In genomic region chr16:77103637-77104264, GRCm38 (mm10) we compare ENCODE assay signal across 22 mouse cellular contexts.
DNase-seq lines count a peak whose midpoint lies in the region; ATAC-seq and TF ChIP-seq lines count a peak whose summit lies in the region.
"Had no signal": no experiment of that assay in that cellular context is flagged by ENCODE, and none has a peak within 500 bp of the region (broad histone marks: within the 10 kb centered on the region; RNA-seq: fewer than 3 reads in every experiment).

No protein-coding gene starts in this region.

- TF ChIP-seq EP300 in stomach, postnatal 0 days (optimal IDR thresholded peaks at IDR 0.05) = no peak

- no peak overlapping the region for H3K4me3 ChIP-seq in intestine, embryonic 15.5 days (replicated peaks)
- no peak overlapping the region for H3K4me3 ChIP-seq in intestine, embryonic 16.5 days (ENCODE audit: low read length)
- no peak overlapping the region for H3K4me3 ChIP-seq in stomach, postnatal 0 days (ENCODE audit: low read depth, low read length)
- H3K4me3 ChIP-seq in forebrain, embryonic 15.5 days = no peak overlapping the region
- H3K4me3 ChIP-seq: embryonic facial prominence, embryonic 13.5 days; embryonic facial prominence, embryonic 15.5 days; erythroblast, embryonic 14.5 days; forebrain, embryonic 10.5 days; forebrain, embryonic 12.5 days had no signal

- H3K9me3 ChIP-seq in intestine, embryonic 15.5 days = no peaks in the 10 kb centered on the region
- H3K9me3 ChIP-seq in intestine, embryonic 16.5 days (ENCODE audit: control insufficient read depth, low read length) = no peaks in the 10 kb centered on the region
- H3K9me3 ChIP-seq in stomach, postnatal 0 days (ENCODE audit: control insufficient read depth, low read length) = no peaks in the 10 kb centered on the region
- no peaks in the 10 kb centered on the region for H3K9me3 ChIP-seq in forebrain, embryonic 15.5 days
- H3K9me3 ChIP-seq: embryonic facial prominence, embryonic 13.5 days; embryonic facial prominence, embryonic 15.5 days; forebrain, embryonic 10.5 days; forebrain, embryonic 12.5 days had no signal

- DNase-seq in stomach, postnatal 0 days (ENCODE audit: low spot score) = no peak
- DNase-seq in kidney, postnatal 36 days = no peak
- DNase-seq: adrenal gland, adult 2 months; adrenal gland, postnatal 10 days; adrenal gland, postnatal 25 days; cerebellum, adult 11 months; cerebellum, adult 18-20 months; cerebellum, adult 8-10 months; cerebellum, adult 9-11 months; cerebellum, postnatal 14 days; cerebellum, postnatal 36 days; embryo, embryonic 11 days; forebrain, postnatal 0 days had no signal

- no peak overlapping the region for H3K4me2 ChIP-seq in intestine, embryonic 15.5 days (replicated peaks)
- no peak overlapping the region for H3K4me2 ChIP-seq in intestine, embryonic 16.5 days (ENCODE audit: low read depth, low read length)
- H3K4me2 ChIP-seq in stomach, postnatal 0 days (replicated peaks; ENCODE audit: low read depth) = no peak overlapping the region
- no peak overlapping the region for H3K4me2 ChIP-seq in forebrain, embryonic 15.5 days (replicated peaks)
- H3K4me2 ChIP-seq: embryonic facial prominence, embryonic 13.5 days; embryonic facial prominence, embryonic 15.5 days; forebrain, embryonic 12.5 days had no signal

- no peak overlapping the region for H3K9ac ChIP-seq in intestine, embryonic 15.5 days
- no peak overlapping the region for H3K9ac ChIP-seq in intestine, embryonic 16.5 days (ENCODE audit: low read depth, low read length)
- no peak overlapping the region for H3K9ac ChIP-seq in stomach, postnatal 0 days (ENCODE audit: low read length)
- H3K9ac ChIP-seq in forebrain, embryonic 15.5 days (replicated peaks) = no peak overlapping the region
- H3K9ac ChIP-seq: embryonic facial prominence, embryonic 13.5 days; embryonic facial prominence, embryonic 15.5 days; forebrain, embryonic 12.5 days; forebrain, postnatal 0 days had no signal

- no peak for TF ChIP-seq CTCF in stomach, postnatal 0 days (IDR thresholded peaks at IDR 0.05; ENCODE audit: low read depth)

- H3K27me3 ChIP-seq in intestine, embryonic 15.5 days (replicated peaks) = no peaks in the 10 kb centered on the region
- no peaks in the 10 kb centered on the region for H3K27me3 ChIP-seq in intestine, embryonic 16.5 days (replicated peaks; ENCODE audit: control insufficient read depth, insufficient read depth, low read length)
- no peaks in the 10 kb centered on the region for H3K27me3 ChIP-seq in stomach, postnatal 0 days (ENCODE audit: control insufficient read depth, insufficient read depth, low read length)
- H3K27me3 ChIP-seq in forebrain, embryonic 15.5 days = no peaks in the 10 kb centered on the region
- H3K27me3 ChIP-seq: embryonic facial prominence, embryonic 13.5 days; embryonic facial prominence, embryonic 15.5 days; forebrain, embryonic 12.5 days had no signal

- H3K36me3 ChIP-seq in intestine, embryonic 15.5 days = peaks cover 3% of the 10 kb centered on the region; the same call in 1 of the 2 replicates
- H3K36me3 ChIP-seq in intestine, embryonic 16.5 days (ENCODE audit: control insufficient read depth, insufficient read depth, low read length) = peaks cover 2% of the 10 kb centered on the region; the same call in 1 of the 2 replicates
- H3K36me3 ChIP-seq in stomach, postnatal 0 days (ENCODE audit: control insufficient read depth, insufficient read depth, low read length) = no peaks in the 10 kb centered on the region; the same call in 1 of the 2 replicates
- no peaks in the 10 kb centered on the region for H3K36me3 ChIP-seq in forebrain, embryonic 15.5 days

- WGBS in intestine, embryonic 15.5 days = 82% methylated on average over 5 of the region's 5 CpGs
- 76% methylated on average over 5 of the region's 5 CpGs for WGBS in intestine, embryonic 16.5 days
- 73% methylated on average over 5 of the region's 5 CpGs for WGBS in stomach, postnatal 0 days
- 90% methylated on average over 5 of the region's 5 CpGs for WGBS in forebrain, embryonic 15.5 days

- ATAC-seq in intestine, embryonic 15.5 days = peak; percentile 73; the same call in 1 of the 2 replicates
- ATAC-seq in intestine, embryonic 16.5 days = peak; percentile 79
- peak; percentile 84; the same call in 1 of the 2 replicates for ATAC-seq in stomach, postnatal 0 days (ENCODE audit: low FRiP score, low TSS enrichment)
- no peak for ATAC-seq in forebrain, embryonic 15.5 days (replicated peaks)
- ATAC-seq: forebrain, embryonic 14.5 days; forebrain, postnatal 0 days had no signal

- no peak overlapping the region for H3K27ac ChIP-seq in intestine, embryonic 15.5 days
- H3K27ac ChIP-seq in intestine, embryonic 16.5 days (ENCODE audit: low read length) = no peak overlapping the region
- H3K27ac ChIP-seq in stomach, postnatal 0 days (replicated peaks) = no peak overlapping the region
- no peak overlapping the region for H3K27ac ChIP-seq in forebrain, embryonic 15.5 days (replicated peaks)
- H3K27ac ChIP-seq: embryonic facial prominence, embryonic 13.5 days; embryonic facial prominence, embryonic 15.5 days; forebrain, embryonic 10.5 days; forebrain, embryonic 12.5 days had no signal

- H3K4me1 ChIP-seq in intestine, embryonic 15.5 days (replicated peaks) = no peaks in the 10 kb centered on the region
- H3K4me1 ChIP-seq in intestine, embryonic 16.5 days (ENCODE audit: control insufficient read depth, insufficient read depth, low read length) = no peaks in the 10 kb centered on the region
- H3K4me1 ChIP-seq in stomach, postnatal 0 days (replicated peaks; ENCODE audit: control insufficient read depth, insufficient read depth) = no peaks in the 10 kb centered on the region
- peaks cover 11% of the 10 kb centered on the region; the same call in 1 of the 2 replicates for H3K4me1 ChIP-seq in forebrain, embryonic 15.5 days
- H3K4me1 ChIP-seq: embryonic facial prominence, embryonic 13.5 days had no signal
